In genomic region chr13:89814543-89814942, GRCm38 (mm10) we compare ENCODE assay signal across 28 mouse cellular contexts.
"Had no signal": no experiment of that assay in that cellular context is flagged by ENCODE, and none has a peak within 500 bp of the region (broad histone marks: within the 10 kb centered on the region; RNA-seq: fewer than 3 reads in every experiment).

No protein-coding gene starts in this region.

- H3K4me3 ChIP-seq: gastrocnemius, adult 2 months; heart, embryonic 10.5 days; heart, embryonic 12.5 days; hindbrain, embryonic 10.5 days; hindbrain, embryonic 12.5 days; kidney, embryonic 15.5 days; left cerebral cortex, adult 2 months; limb, embryonic 13.5 days; limb, embryonic 15.5 days; liver, embryonic 13.5 days; liver, embryonic 15.5 days had no signal

- H3K4me1 ChIP-seq: heart, embryonic 10.5 days; heart, embryonic 12.5 days; hindbrain, embryonic 10.5 days; hindbrain, embryonic 12.5 days; kidney, embryonic 15.5 days; limb, embryonic 13.5 days; limb, embryonic 15.5 days; liver, embryonic 15.5 days had no signal

- H3K9ac ChIP-seq: heart, embryonic 12.5 days; hindbrain, embryonic 12.5 days; hindbrain, embryonic 14.5 days; kidney, embryonic 15.5 days; limb, embryonic 13.5 days; limb, embryonic 15.5 days; liver, embryonic 13.5 days; liver, embryonic 15.5 days; liver, postnatal 0 days had no signal

- H3K9me3 ChIP-seq: heart, embryonic 10.5 days; heart, embryonic 12.5 days; hindbrain, embryonic 10.5 days; hindbrain, embryonic 12.5 days; kidney, embryonic 15.5 days; limb, embryonic 13.5 days; limb, embryonic 15.5 days; liver, embryonic 13.5 days; liver, embryonic 15.5 days had no signal

- ATAC-seq: hindbrain, postnatal 0 days; intestine, embryonic 16.5 days; liver, postnatal 0 days had no signal

- H3K4me2 ChIP-seq: heart, embryonic 12.5 days; hindbrain, embryonic 12.5 days; hindbrain, embryonic 14.5 days; kidney, embryonic 15.5 days; limb, embryonic 13.5 days; limb, embryonic 15.5 days; liver, embryonic 13.5 days; liver, embryonic 15.5 days had no signal

- H3K36me3 ChIP-seq: heart, embryonic 10.5 days; heart, embryonic 12.5 days; hindbrain, embryonic 10.5 days; hindbrain, embryonic 12.5 days; kidney, embryonic 15.5 days; limb, embryonic 13.5 days; limb, embryonic 15.5 days; liver, embryonic 13.5 days; liver, embryonic 15.5 days had no signal

- DNase-seq: gastrocnemius, adult 2 months; gastrocnemius, postnatal 10 days; gastrocnemius, postnatal 25 days; heart, adult 18-20 months; heart, postnatal 10 days; heart, postnatal 4 days; kidney, adult 11 months; kidney, adult 2 months; kidney, adult 9 months; kidney, postnatal 14 days; kidney, postnatal 36 days; layer of hippocampus, adult 9-11 months; left cerebral cortex, postnatal 4 days; liver, embryonic 13.5 days; liver, postnatal 0 days had no signal

- H3K27me3 ChIP-seq: heart, embryonic 12.5 days; hindbrain, embryonic 12.5 days; kidney, embryonic 15.5 days; limb, embryonic 13.5 days; limb, embryonic 15.5 days; liver, embryonic 13.5 days; liver, embryonic 15.5 days had no signal

- H3K27ac ChIP-seq: gastrocnemius, adult 2 months; heart, embryonic 10.5 days; hindbrain, embryonic 10.5 days; hindbrain, embryonic 12.5 days; hindbrain, embryonic 14.5 days; hindbrain, postnatal 0 days; kidney, embryonic 15.5 days; kidney, postnatal 0 days; left cerebral cortex, adult 2 months; limb, embryonic 13.5 days; limb, embryonic 15.5 days; liver, embryonic 13.5 days; liver, embryonic 15.5 days had no signal
